Mouse (Mus musculus): ENCODE data around the gene Mxd4. TPM values are rescaled to one million over a fixed set of nuclear protein-coding genes. Genes with fewer than 3 reads are reported as not detected.
A peak's percentile ranks its signal among the peaks of the same experiment; 100 is the strongest.

The Mxd4 gene
- polyA plus RNA-seq (2016; fragmentation: Nextera tagmentation; extraction: Ambion mirVana), result 21.6 and 22.5 TPM in 2 replicates

DNA sequence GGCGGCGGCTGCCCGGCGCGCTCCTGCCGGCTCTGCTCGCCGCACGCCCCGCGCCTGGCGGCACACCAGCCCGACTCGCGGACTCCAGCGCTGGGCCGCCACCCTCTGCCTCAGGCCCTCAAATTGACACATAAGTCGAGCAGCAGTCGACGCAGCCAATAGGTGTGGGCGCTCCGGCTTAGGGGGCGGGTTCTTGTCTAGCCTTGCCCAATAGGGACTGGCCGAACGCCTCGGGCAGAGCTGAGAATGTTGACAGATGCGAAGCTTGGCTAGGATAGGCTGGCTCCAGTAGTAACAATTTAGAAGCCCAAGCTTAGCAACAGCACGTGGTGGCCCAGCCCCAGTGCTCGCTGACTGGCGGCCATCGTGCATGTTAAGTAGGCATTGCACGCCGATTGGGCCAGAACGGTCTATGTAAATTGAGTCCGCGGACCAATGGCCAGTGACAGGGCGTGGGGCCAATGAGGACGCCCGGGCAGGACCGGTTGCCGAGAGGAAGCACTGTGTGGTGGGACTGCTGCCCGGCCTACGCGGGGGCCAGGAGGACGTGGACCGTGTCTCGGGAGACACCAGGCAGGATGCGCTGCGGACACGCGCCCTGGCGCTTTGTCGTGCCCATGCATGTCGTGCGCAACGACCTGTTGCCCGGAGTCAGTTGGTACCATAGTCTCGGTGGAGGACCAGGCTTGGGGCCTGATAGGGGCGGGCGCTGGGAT lies at the start of gene Mxd4:
Gene Mxd4, minus strand, starts transcription at position 120 of the 716 bp plus-strand sequence.
- H3K27me3 ChIP-seq (ENCODE audit: insufficient read depth, poor library complexity, severe bottlenecking), result peaks cover 7% of the 10 kb centered on the region; the same call in 1 of the 2 replicates
- H3K4me3 ChIP-seq, result peak within 1 kb of the TSS; percentile 86
- under 1% methylated on average over 60 of the region's 60 CpGs for WGBS
- H3K4me1 ChIP-seq, result peaks cover 68% of the 10 kb centered on the region
- no peaks in the 10 kb centered on the region; the same call in 1 of the 2 replicates for H3K36me3 ChIP-seq
- H3K9me3 ChIP-seq, result no peaks in the 10 kb centered on the region
- peak; percentile 100 for DNase-seq (ENCODE audit: low spot score)
- peak within 1 kb of the TSS; percentile 91 for H3K27ac ChIP-seq

GRCm38 (mm10) chr5:34235898-34236420 lies 48.4 kb upstream of the Mxd4 start:
- H3K4me3 ChIP-seq, result no peak overlapping the region
- H3K27me3 ChIP-seq (ENCODE audit: insufficient read depth, poor library complexity, severe bottlenecking), result peaks cover 39% of the 10 kb centered on the region
- DNase-seq (ENCODE audit: low spot score), result peak; percentile 77
- H3K27ac ChIP-seq, result no peak overlapping the region
- no peaks in the 10 kb centered on the region for H3K9me3 ChIP-seq
- H3K36me3 ChIP-seq, result no peaks in the 10 kb centered on the region
- H3K4me1 ChIP-seq, result peaks cover 22% of the 10 kb centered on the region
- WGBS, result 55% methylated on average over 10 of the region's 10 CpGs

GRCm38 (mm10) chr5:34235056-34235455 lies 47.5 kb upstream of the Mxd4 start:
- Histone ChIP-seq H3K9me3 (no peaks in the 10 kb centered on the region), H3K4me3 (no peak overlapping the region), H3K27me3 (ENCODE audit: insufficient read depth, poor library complexity, severe bottlenecking) (peaks cover 39% of the 10 kb centered on the region), H3K27ac (no peak overlapping the region), H3K4me1 (peaks cover 29% of the 10 kb centered on the region), H3K36me3 (no peaks in the 10 kb centered on the region)
- peak; percentile 75 for DNase-seq (ENCODE audit: low spot score)
- WGBS, result 62% methylated on average over 4 of the region's 4 CpGs

DNA sequence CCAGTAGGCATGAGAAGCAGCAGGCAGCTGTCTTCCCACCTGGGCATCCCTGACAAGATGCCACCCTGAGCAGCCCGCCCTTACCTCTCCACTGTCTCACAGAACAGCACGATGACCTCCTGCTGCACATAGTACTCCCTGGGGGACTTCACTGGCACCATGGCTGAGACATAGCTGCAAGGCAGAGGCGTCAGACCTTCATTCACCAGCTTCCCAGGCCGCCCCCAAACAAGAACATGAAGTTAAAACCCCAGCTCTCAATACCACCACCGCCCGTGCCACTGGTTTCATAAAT lies 45.6 kb upstream of the Mxd4 start:
- no peak for DNase-seq (ENCODE audit: low spot score)
- WGBS, result 80% methylated on average over 6 of the region's 6 CpGs
- no peaks in the 10 kb centered on the region for H3K36me3 ChIP-seq
- peaks cover 35% of the 10 kb centered on the region for H3K4me1 ChIP-seq
- H3K27me3 ChIP-seq (ENCODE audit: insufficient read depth, poor library complexity, severe bottlenecking), result peaks cover 39% of the 10 kb centered on the region
- H3K27ac ChIP-seq, result no peak overlapping the region
- no peaks in the 10 kb centered on the region for H3K9me3 ChIP-seq
- H3K4me3 ChIP-seq, result no peak overlapping the region

GRCm38 (mm10) chr5:34232481-34233220 lies 45.1 kb upstream of the Mxd4 start:
- H3K27ac ChIP-seq, result no peak overlapping the region
- H3K9me3 ChIP-seq, result no peaks in the 10 kb centered on the region
- H3K27me3 ChIP-seq (ENCODE audit: insufficient read depth, poor library complexity, severe bottlenecking), result peaks cover 39% of the 10 kb centered on the region
- 72% methylated on average over 8 of the region's 8 CpGs for WGBS
- DNase-seq (ENCODE audit: low spot score), result no peak
- no peaks in the 10 kb centered on the region for H3K36me3 ChIP-seq
- no peak overlapping the region for H3K4me3 ChIP-seq
- H3K4me1 ChIP-seq, result peaks cover 35% of the 10 kb centered on the region

DNA sequence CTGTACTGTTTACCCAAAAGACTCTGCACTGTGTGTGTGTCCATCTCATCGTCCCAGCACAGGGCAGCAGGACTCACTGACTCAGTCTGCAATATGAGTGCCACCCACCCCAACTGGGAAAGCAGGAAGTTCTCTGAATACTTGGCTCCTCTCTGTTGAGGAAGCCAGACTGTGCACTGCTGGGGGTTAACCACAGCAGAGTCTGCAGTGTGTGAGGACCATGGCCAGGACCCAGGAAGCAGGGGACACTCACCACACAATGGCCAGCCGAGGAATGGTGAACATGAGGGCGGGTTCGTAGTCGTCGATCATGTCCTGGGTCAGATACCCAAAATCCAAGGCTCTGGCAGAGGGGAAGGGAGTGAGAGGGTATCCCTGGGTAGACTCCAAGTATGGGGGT lies 44.4 kb upstream of the Mxd4 start:
- H3K4me1 ChIP-seq, result peaks cover 35% of the 10 kb centered on the region
- 77% methylated on average over 6 of the region's 6 CpGs for WGBS
- peak overlapping the region; percentile 10; the same call in 1 of the 2 replicates for H3K27ac ChIP-seq
- no peak for DNase-seq (ENCODE audit: low spot score)
- H3K9me3 ChIP-seq, result no peaks in the 10 kb centered on the region
- H3K36me3 ChIP-seq, result no peaks in the 10 kb centered on the region
- H3K27me3 ChIP-seq (ENCODE audit: insufficient read depth, poor library complexity, severe bottlenecking), result peaks cover 33% of the 10 kb centered on the region
- H3K4me3 ChIP-seq, result no peak overlapping the region

DNA sequence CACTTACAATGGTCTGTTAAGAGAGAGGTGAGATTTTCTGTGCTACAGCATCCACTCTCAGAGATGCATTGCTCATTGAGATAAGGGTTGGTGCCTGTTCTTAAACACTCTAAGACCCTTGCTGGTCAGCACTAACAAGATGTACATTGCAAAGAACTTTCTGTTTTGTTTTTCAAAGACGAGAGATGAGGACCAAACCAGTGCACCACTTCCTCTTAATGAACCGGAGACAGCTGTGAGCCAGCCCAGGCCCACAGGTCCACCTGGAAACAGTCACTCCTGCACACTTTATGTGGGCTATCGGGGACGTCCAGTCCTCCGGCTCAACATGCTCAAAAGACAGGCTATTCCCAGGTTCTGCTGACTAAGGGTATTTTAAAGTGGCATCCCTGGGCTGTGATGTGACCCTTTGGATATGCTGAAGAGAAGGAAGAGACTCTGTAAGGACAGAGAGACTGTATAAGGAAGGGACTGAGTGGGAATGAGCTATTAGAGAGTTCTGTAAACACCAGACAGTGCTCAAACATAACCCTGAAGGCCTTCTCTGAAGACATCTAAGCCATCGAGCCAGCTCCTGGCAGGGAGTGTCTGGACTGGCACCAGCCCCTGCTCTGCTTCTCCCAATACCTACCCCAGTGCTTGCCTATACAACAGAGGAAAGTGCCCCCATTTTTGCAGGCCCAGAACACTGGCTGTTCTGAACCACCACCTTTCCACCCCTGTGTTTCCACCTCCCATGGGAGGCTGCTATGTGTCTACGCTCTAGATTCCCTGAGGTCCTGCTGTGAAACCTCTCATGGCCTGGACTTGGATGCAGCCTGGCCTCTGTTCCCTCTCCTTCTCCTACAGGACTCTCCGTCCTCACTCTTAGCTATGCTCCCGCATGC lies 43.3 kb upstream of the Mxd4 start:
- Histone ChIP-seq H3K27ac (0 out of 2 replicates have a peak overlapping the region, but pooled peaks have one; percentile 16), H3K4me3 (no peak overlapping the region), H3K4me1 (peaks cover 35% of the 10 kb centered on the region), H3K27me3 (ENCODE audit: insufficient read depth, poor library complexity, severe bottlenecking) (peaks cover 34% of the 10 kb centered on the region), H3K36me3 (no peaks in the 10 kb centered on the region), H3K9me3 (no peaks in the 10 kb centered on the region)
- WGBS, result 70% methylated on average over 9 of the region's 9 CpGs
- no peak for DNase-seq (ENCODE audit: low spot score)

DNA sequence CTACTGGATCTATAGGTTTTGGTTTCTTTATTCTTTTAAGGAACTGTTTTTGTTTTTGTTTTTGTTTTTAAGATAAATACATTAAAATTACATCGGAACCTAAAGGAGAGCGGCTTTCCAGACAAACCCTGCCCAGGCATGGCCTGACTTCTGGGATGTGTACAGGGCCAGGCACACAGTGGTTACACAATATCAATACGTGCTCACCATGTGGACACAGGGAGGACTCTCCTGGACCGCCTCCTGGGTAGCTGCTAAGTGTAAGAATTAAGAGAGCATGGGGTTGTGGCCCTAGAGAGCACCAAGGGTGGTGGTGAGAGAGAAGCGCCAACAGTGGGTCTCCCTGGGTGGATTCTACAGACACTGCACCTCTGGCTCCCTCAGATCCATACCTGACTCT lies 42.0 kb upstream of the Mxd4 start:
- 89% methylated on average over 5 of the region's 5 CpGs for WGBS

GRCm38 (mm10) chr5:34225516-34225915 lies 38.0 kb upstream of the Mxd4 start:
- peaks cover 14% of the 10 kb centered on the region for H3K4me1 ChIP-seq
- no peak overlapping the region for H3K4me3 ChIP-seq
- no peak for DNase-seq (ENCODE audit: low spot score)
- H3K27ac ChIP-seq, result no peak overlapping the region
- H3K27me3 ChIP-seq (ENCODE audit: insufficient read depth, poor library complexity, severe bottlenecking), result peaks cover 33% of the 10 kb centered on the region
- H3K36me3 ChIP-seq, result no peaks in the 10 kb centered on the region
- H3K9me3 ChIP-seq, result no peaks in the 10 kb centered on the region
- WGBS, result 92% methylated on average over 2 of the region's 2 CpGs

More for the DNA sequence above, 42.0 kb upstream of the Mxd4 start:
- Histone ChIP-seq H3K36me3 (no peaks in the 10 kb centered on the region), H3K9me3 (no peaks in the 10 kb centered on the region), H3K27ac (no peak overlapping the region), H3K27me3 (ENCODE audit: insufficient read depth, poor library complexity, severe bottlenecking) (peaks cover 39% of the 10 kb centered on the region), H3K4me1 (peaks cover 38% of the 10 kb centered on the region), H3K4me3 (no peak overlapping the region)
- DNase-seq (ENCODE audit: low spot score), result no peak

- no peak for DNase-seq (ENCODE audit: low spot score)
- Histone ChIP-seq H3K4me1 (peaks cover 4% of the 10 kb centered on the region; the same call in 1 of the 2 replicates), H3K27ac (no peak overlapping the region), H3K36me3 (no peaks in the 10 kb centered on the region), H3K4me3 (no peak overlapping the region), H3K9me3 (no peaks in the 10 kb centered on the region), H3K27me3 (ENCODE audit: insufficient read depth, poor library complexity, severe bottlenecking) (peaks cover 33% of the 10 kb centered on the region)
- WGBS, result 83% methylated on average over 5 of the region's 5 CpGs
Measured at GRCm38 (mm10) chr5:34224515-34224914, 37.0 kb upstream of the Mxd4 start.

DNA sequence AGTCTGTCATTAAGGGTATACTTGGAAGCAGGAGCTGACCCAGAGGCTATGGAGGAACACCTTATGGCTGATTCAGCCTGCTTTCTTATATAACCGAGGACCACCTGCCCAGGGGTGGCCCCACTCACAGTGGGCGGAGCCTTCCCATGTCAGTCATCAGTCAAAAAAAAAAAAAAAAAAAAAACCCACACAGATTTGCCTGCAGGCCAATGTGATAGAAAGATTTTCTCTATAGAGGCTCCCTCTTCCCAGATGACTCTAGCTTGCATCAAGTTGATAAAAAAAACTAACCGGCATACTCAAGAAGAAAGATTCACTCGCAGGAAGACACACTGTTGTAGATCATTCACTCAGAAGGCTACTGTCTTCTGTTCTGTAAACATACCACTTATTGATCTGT lies 32.5 kb upstream of the Mxd4 start:
- no peak for DNase-seq (ENCODE audit: low spot score)
- Histone ChIP-seq H3K9me3 (no peaks in the 10 kb centered on the region), H3K4me3 (no peak overlapping the region), H3K36me3 (no peaks in the 10 kb centered on the region), H3K4me1 (peaks cover 28% of the 10 kb centered on the region), H3K27me3 (ENCODE audit: insufficient read depth, poor library complexity, severe bottlenecking) (peaks cover 38% of the 10 kb centered on the region), H3K27ac (no peak overlapping the region)
- WGBS, result 80% methylated on average over 4 of the region's 4 CpGs

DNA sequence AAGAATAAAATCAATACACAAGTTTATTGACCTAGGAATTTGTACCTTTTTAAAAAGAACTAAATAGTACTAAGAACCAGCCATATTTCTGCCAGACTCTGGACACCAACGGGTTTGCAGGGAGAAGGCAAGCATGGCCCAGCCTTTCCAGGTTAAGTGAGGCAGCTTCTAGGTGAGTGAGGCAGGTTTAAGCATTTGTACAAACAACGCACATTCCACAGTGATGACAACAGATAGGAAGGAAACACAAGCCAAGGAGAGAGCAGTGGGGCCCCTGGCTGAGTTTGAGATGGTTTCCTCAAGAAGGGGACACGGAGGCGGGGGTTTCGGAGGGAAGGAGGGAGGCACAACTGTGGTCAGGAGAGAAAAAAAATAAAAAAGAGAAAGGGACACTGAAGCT lies 31.2 kb upstream of the Mxd4 start:
- no peak for DNase-seq (ENCODE audit: low spot score)
- H3K9me3 ChIP-seq, result no peaks in the 10 kb centered on the region
- no peak overlapping the region for H3K4me3 ChIP-seq
- peaks cover 30% of the 10 kb centered on the region for H3K4me1 ChIP-seq
- 54% methylated on average over 5 of the region's 5 CpGs for WGBS
- no peaks in the 10 kb centered on the region for H3K36me3 ChIP-seq
- no peak overlapping the region for H3K27ac ChIP-seq
- peaks cover 29% of the 10 kb centered on the region for H3K27me3 ChIP-seq (ENCODE audit: insufficient read depth, poor library complexity, severe bottlenecking)

Measured in heart, embryonic 10.5 days (tissue).